Mouse (Mus musculus): ENCODE data around the gene Foxn1.

DNA sequence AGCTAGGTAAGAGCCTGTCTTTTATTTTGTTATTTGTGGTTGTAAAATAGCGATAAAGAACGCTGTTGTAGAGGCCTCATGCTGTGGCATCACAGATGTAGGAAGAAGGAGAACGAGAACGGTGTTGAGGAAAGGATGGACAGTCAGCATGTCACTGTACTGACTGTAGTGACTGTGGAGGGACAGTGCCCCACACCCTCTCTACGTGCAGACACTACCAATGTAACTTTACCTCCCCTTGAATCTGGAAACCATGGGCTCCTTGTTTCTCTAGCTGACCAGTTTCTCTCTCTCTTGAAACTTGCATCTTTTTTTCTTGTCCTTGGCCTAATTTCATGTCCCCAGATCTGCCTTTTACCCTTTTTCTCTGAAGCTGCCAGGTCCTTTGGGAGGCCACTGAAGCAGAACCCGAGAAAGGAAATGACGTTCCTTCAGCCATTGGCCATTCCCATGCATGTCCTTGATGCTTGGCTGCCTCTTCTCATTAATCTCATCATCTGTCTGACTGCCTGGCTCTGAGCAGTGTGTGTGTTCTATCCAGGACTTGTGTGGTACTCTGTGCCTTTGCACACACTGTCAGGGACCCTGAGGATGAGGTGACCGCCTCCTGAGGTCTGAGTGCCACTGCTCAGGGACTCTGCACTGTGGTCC lies 75.4 kb downstream of the Foxn1 start:
- TF ChIP-seq MAFK (IDR thresholded peaks at IDR 0.05; ENCODE audit: insufficient read depth, low read depth, low read length) (no peak), CHD2 (IDR thresholded peaks at IDR 0.05; ENCODE audit: low read depth, low read length) (no peak), HCFC1 (IDR thresholded peaks at IDR 0.05; ENCODE audit: borderline replicate concordance, insufficient read depth, low read length) (no peak), ZNF384 (IDR thresholded peaks at IDR 0.05; ENCODE audit: low read depth, low read length) (no peak)

Measured in ES-E14 (cell line).